Mouse (Mus musculus) cerebellum, adult 11 months (tissue): Measurements from ENCODE around the gene Tgoln1.
A peak's percentile ranks its signal among the peaks of the same experiment; 100 is the strongest.

ENCODE experiments used
- DNase-seq: peaks from one replicate; pipeline ENCODE4 v3.0.0; 2022

The Tgoln1 gene

GRCm38 (mm10) chr6:72593011-72593803, 23.6 kb downstream of the Tgoln1 start:
- DNase-seq: no peak

DNA sequence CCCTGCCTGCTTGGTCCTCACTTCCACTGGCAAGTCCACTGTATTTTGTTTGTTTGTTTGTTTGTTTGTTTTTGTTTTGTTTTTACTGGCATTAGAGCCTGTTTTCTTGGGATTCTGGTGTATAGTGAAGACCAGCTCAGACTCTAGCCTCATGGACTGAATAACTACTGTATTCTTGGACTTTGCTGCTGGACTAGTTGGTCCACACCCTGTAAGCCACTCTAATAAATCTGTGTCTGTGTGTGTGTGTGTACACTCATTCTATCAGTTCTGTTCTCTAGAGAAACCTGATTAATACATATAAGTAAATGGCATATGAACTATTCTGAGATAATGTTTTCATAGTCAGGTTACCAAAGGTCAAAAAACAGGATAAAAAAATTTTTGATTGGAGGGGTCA, 26.7 kb downstream of the Tgoln1 start:
- DNase-seq: no peak

DNA sequence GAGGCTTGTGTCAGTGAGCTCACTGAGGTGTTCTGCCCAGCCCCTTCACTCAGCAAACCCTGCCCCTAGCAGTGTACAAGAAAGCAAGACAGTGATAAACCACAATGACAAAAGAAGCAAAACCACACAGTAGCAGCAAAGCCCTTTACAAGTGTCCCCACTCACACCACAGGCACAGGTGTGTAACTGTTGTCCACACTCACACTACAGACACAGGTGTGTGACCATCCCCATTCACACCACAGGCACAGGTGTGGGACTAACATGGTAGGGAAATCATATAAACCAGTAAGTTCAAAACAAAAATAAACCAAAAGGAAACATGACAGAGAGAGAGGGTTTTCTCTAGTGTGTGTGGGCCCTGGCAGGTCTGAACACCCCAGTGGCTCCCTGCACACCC, 28.5 kb downstream of the Tgoln1 start:
- DNase-seq: no peak

GRCm38 (mm10) chr6:72586701-72587100, 30.1 kb downstream of the Tgoln1 start:
- DNase-seq: no peak

DNA sequence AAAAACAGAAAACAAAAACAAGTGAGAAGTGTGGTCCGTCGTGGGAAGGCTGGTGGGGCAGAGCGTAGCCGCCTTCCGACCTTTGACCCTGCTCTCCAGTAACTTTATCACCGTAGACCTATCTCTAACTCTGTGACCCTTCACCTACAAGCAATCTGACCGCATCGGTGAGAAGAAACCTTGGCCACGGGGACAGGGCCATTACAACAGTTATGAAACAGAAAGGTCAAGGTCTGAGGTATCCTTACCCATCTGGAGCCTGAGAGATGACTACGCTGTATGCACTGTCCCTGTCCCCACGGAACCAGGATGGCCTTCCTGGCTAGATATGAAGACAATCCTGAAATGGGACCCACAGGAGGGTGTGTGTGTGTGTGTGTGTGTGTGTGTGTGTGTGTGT, 32.6 kb downstream of the Tgoln1 start:
- DNase-seq: no peak

DNA sequence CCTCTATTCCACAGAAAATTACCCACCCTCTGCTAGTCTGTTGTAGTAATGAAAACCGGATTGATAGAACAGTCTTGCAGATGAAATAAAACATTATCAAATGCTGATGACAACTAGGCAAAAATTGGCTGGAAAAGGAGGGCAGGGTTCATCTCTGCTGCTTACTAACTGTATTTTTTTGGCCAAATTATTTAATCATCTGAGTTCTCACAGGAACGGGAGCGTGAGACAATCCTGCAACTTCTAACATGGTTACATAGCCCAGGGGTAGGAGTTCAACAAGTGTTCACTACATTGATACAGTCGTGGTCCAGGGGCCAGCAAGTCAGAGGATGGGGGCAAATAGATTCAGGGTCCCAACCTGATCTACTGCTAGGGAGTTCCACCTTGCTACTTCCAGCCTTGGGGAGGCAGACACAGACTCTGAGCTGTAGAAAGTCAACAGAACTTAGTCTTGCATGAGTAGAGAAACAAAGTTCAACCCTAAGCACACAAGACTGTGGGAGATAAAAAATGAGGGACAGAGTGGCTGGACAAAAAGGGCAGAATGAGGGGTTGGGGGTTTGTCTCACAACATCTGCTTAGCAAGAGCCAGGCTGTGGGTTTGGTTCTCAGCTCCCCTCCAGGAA, 33.5 kb downstream of the Tgoln1 start:
- no peak for DNase-seq

DNA sequence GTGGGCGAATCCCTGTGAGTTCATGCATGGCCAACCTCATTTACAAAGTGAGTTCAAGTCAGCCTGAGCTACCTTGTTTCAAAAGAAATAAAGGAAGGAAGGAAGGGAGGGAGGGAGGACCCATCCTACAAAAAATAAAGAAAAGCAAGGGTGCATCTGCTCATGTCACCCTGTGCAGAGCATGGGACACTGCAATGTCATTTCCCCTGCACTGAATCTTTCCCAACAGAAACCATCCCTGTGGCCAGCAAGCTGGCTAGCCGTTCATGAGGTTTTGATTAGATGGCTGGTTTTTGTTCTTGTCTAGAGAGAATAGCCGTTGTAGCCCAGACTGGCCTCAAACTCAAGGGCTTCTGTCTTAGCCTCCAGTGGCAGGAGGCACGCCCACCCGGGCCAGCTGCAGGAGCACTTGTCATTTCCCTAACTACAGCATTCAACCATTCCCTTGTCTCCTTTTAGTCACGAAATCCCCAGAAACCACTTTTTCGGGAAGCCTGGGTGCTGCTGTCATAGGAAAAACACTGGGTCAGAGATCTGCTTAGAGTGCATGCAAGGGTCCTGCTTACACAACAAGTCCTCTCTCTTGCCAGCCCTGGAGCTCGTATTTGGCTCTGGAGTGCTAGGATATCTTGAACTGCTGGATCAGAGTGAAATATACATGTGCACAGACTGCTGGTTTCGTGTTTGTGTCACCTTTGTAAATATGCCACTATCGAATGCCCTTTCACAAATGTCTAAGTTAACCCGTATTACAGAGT, 35.0 kb downstream of the Tgoln1 start:
- no peak for DNase-seq

DNA sequence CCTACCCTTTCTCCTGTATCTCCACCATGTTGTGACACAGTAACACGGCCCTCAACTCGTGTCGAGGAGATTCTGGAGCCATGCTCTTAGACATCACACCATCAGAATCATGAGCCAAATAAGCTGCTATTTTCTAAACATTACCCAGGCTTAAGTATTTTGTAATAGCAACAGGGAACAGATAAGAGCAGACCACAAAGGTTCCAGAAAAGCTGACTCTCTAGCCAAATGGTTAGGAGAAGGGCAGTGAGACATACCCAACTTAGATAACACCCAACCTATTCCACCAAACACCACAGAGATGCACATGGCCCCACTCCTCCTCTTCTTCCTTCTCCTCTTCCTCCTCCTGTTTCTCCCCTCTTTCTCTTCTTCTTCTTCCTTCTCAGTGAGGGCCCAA, 40.8 kb downstream of the Tgoln1 start:
- no peak for DNase-seq

GRCm38 (mm10) chr6:72571826-72572225, 45.0 kb downstream of the Tgoln1 start:
- no peak for DNase-seq

- no peak for DNase-seq
These were observed 46.0 kb downstream of the Tgoln1 start for GRCm38 (mm10) chr6:72570644-72571397.

DNA sequence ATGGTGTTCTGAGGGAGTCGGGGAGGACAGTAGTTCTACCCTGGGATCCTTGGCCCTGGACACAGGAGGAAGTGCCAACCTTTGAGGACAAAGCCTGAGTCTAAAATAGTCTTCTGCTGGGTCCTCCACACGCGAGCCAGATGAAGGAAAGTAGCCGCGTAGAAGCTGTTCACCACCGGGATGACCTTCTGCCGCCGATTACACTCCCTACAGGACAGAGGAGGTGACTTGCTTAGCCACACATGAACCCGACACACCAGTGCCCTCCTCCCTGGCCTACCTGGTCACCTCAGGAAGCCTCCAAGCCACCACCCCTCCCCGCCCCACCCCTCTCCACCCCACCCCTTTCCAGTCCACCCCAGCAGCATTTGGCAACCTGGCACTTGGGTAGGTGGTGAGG, 48.1 kb downstream of the Tgoln1 start:
- DNase-seq: no peak

GRCm38 (mm10) chr6:72567508-72567907, 49.3 kb downstream of the Tgoln1 start:
- no peak for DNase-seq

DNA sequence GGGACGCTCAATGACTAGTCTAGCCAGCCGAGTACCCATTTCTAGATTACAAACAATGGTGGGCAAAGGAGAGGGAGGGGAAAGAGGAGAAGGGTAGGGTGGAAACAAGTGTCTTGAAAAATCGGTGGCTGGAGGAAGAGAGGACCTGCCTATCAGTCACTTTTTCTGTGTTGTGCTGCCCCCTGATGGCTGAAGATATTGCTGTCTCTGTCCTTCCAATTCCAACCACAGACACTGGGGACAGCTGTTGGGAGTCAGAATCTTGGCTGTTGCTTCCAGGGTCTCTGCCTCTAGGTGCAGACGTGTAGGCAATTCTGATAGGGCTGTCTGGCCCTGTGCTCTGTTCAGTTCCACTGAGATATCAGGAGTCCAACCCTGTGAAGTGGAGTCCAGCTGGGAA, 50.8 kb downstream of the Tgoln1 start:
- peak; percentile 78 for DNase-seq

DNA sequence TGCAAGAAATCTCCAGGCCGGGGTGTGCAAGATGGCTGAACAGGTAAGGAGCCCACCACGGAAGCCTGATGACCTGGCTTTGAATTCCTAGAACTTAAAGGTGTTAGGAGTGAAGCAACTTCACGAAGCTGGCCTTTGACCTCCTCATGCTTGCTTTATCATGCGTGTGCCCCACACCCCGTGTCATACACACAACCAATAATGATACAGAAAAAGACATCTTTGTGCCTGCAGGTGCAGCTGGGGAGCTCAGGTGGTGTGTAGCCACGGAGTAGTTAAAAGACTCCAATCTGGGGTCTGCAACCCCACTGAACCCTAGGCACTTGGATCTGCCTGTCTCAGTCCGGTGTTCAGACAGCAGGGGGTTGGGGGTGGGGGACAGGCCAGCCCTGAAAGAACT, 51.3 kb downstream of the Tgoln1 start:
- DNase-seq: no peak

- no peak for DNase-seq
These were observed 53.9 kb downstream of the Tgoln1 start for GRCm38 (mm10) chr6:72562894-72563293.

DNA sequence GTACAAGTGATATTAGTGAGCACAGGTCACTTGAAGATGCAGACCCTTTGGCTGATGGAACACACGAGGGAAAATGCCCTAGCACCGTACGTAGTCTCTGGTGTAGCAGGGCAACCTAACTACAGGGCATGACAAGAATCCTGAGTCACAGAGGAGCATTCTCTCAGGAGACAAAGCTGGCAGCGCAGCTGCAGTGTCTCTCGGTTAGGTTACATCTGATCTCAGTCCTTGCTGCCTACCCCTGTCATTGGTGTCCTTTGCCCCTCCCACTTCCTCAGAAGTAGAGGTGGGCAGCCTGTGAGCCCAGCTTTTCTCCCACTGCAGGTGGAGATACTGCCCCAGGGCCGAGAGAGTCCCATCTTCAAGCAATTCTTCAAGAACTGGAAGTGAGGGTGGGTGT, 54.3 kb downstream of the Tgoln1 start:
- DNase-seq: no peak

GRCm38 (mm10) chr6:72560801-72561200, 56.0 kb downstream of the Tgoln1 start:
- no peak for DNase-seq
